Mouse (Mus musculus): Measurements from ENCODE around the gene Thap12. TPM values are rescaled to one million over a fixed set of nuclear protein-coding genes. Genes with fewer than 3 reads are reported as not detected.

The Thap12 gene
- total and polyA plus RNA-seq, 3 experiments: 29.6 to 92.9 (median 70.1) TPM

DNA sequence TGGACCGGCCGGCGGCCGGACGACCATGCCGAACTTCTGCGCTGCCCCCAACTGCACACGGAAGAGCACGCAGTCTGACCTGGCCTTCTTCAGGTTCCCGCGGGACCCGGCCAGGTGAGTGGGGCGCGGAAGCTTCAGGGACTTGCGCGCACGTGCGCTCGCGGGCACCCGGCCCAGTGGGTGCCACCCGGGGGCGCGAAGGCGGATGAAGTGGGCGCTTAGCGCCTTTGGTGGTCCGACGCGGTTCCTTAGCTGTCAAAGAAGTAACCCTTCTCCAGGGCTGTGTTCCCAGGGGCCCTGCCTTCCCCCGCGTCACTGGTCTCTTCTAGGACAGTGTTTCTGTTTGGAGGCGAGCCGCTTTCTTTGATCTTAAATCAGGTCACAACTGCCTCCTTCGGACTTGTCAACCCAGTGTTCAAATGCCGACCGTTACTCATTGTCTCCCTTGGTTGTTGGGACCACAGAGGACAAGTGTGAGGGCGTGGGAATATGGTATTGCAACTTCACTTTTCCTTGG is 520 bp downstream of the Thap12 start:
- dilution Hi-C loops (cut with MboI; ENCODE audit: extremely low pct_ligation_motif_present, extremely low pct_unique_long_range_greater_than_20kb, low sequenced_read_pairs) (no loop called here), in situ Hi-C loops (cut with MboI; ENCODE audit: low pct_ligation_motif_present, low pct_unique_long_range_greater_than_20kb, low sequenced_read_pairs) (no loop called here)
- H3K36me3 ChIP-seq (replicated peaks in 1 of 2; ENCODE audit: control insufficient read depth in 1 of 2, insufficient read depth in 1 of 2, low read length in 1 of 2): peaks cover 0 to 5% of the 10 kb centered on the region in 2 experiments
- H3K4me1 ChIP-seq (ENCODE audit: control insufficient read depth in 1 of 2, insufficient read depth in 2 of 2): peaks cover 0 to 25% of the 10 kb centered on the region in 2 experiments; a peak in 1 of 4 replicates
- no peaks in the 10 kb centered on the region for H3K27me3 ChIP-seq (replicated peaks)
- peak overlapping the region; percentile 86 to 97 (median 86) for H3K4me3 ChIP-seq (replicated peaks in 1 of 3; ENCODE audit: low read depth in 2 of 3, low read length in 2 of 3, poor library complexity in 1 of 3)
- TF ChIP-seq IRF4 (IDR thresholded peaks at IDR 0.05; ENCODE audit: low read depth, low read length) (no peak), ELF1 (IDR thresholded peaks at IDR 0.05; ENCODE audit: low read depth, low read length) (no peak), RCOR1 (conservative IDR thresholded peaks at IDR 0.05; ENCODE audit: low read depth, low read length) (no peak), ZNF384 (IDR thresholded peaks at IDR 0.05; ENCODE audit: low read depth, low read length) (no peak), BHLHE40 (IDR thresholded peaks at IDR 0.05; ENCODE audit: low read depth, low read length) (peak; percentile 88), MAZ (IDR thresholded peaks at IDR 0.05; ENCODE audit: low read depth, low read length) (no peak), HCFC1 (IDR thresholded peaks at IDR 0.05; ENCODE audit: low read depth, low read length) (no peak), MAX (IDR thresholded peaks at IDR 0.05; ENCODE audit: low read length) (0 out of 2 replicates have a peak, but pooled peaks have one; percentile 36), NELFE (IDR thresholded peaks at IDR 0.05; ENCODE audit: low read depth, low read length) (no peak), POLR2AphosphoS2 (IDR thresholded peaks at IDR 0.05; ENCODE audit: low read depth, low read length) (no peak), NRF1 (IDR thresholded peaks at IDR 0.05; ENCODE audit: low read depth, low read length) (no peak), MEF2A (IDR thresholded peaks at IDR 0.05; ENCODE audit: borderline replicate concordance, low read depth, low read length) (no peak), MXI1 (IDR thresholded peaks at IDR 0.05; ENCODE audit: low read depth, low read length) (peak; percentile 73; the same call in 1 of the 2 replicates), ZC3H11A (IDR thresholded peaks at IDR 0.05; ENCODE audit: low read depth, low read length) (no peak), SIN3A (IDR thresholded peaks at IDR 0.05; ENCODE audit: low read length) (0 out of 2 replicates have a peak, but pooled peaks have one; percentile 46), CHD1 (IDR thresholded peaks at IDR 0.05; ENCODE audit: low read depth, low read length) (no peak), E2F4 (IDR thresholded peaks at IDR 0.05; ENCODE audit: insufficient replicate concordance, low read depth, low read length) (no peak)
- no peaks in the 10 kb centered on the region for H3K9me3 ChIP-seq (replicated peaks; ENCODE audit: low read length)
- H3K9ac ChIP-seq (ENCODE audit: insufficient read depth, low read depth): peak overlapping the region; percentile 72
- peak overlapping the region; percentile 99 for H3K4me2 ChIP-seq (ENCODE audit: insufficient read depth, low read depth, poor library complexity, severe bottlenecking)
- H3K27ac ChIP-seq (ENCODE audit: insufficient read depth, low read depth): peak overlapping the region; percentile 58
- peaks cover 38% of the 10 kb centered on the region for H3K79me2 ChIP-seq (replicated peaks; ENCODE audit: control insufficient read depth, extremely low read depth, insufficient read depth, poor library complexity, severe bottlenecking)
- DNase-seq (ENCODE audit: extremely low read depth): peak; percentile 34

GRCm38 (mm10) chr7:98704276-98704675 is 1.4 kb downstream of the Thap12 start:
- dilution Hi-C loops (cut with MboI; ENCODE audit: extremely low pct_ligation_motif_present, extremely low pct_unique_long_range_greater_than_20kb, low sequenced_read_pairs) (no loop called here), in situ Hi-C loops (cut with MboI; ENCODE audit: low pct_ligation_motif_present, low pct_unique_long_range_greater_than_20kb, low sequenced_read_pairs) (no loop called here)
- Histone ChIP-seq H3K27ac (ENCODE audit: insufficient read depth, low read depth) (no peak overlapping the region), H3K4me3 (replicated peaks in 1 of 3; ENCODE audit: low read depth in 2 of 3, low read length in 2 of 3, poor library complexity in 1 of 3) (peak overlapping the region; percentile 37 to 97 (median 86)), H3K4me1 (ENCODE audit: control insufficient read depth in 1 of 2, insufficient read depth in 2 of 2) (peaks cover 0 to 25% of the 10 kb centered on the region in 2 experiments; a peak in 1 of 4 replicates), H3K9me3 (replicated peaks; ENCODE audit: low read length) (no peaks in the 10 kb centered on the region), H3K4me2 (ENCODE audit: insufficient read depth, low read depth, poor library complexity, severe bottlenecking) (peak overlapping the region; percentile 99), H3K36me3 (replicated peaks in 1 of 2; ENCODE audit: control insufficient read depth in 1 of 2, insufficient read depth in 1 of 2, low read length in 1 of 2) (peaks cover 3 to 11% of the 10 kb centered on the region in 2 experiments), H3K79me2 (replicated peaks; ENCODE audit: control insufficient read depth, extremely low read depth, insufficient read depth, poor library complexity, severe bottlenecking) (peaks cover 40% of the 10 kb centered on the region), H3K27me3 (replicated peaks) (no peaks in the 10 kb centered on the region), H3K9ac (ENCODE audit: insufficient read depth, low read depth) (peak overlapping the region; percentile 72)
- DNase-seq (ENCODE audit: extremely low read depth): no peak
- 0 out of 2 replicates have a peak, but pooled peaks have one; percentile 26 for TF ChIP-seq SIN3A (IDR thresholded peaks at IDR 0.05; ENCODE audit: low read length)
- no peak for TF ChIP-seq HCFC1 (IDR thresholded peaks at IDR 0.05; ENCODE audit: low read depth, low read length)

Data from CH12.LX (cell line).